Mouse (Mus musculus): ENCODE results near the gene Hint1. TPM values are rescaled to one million over a fixed set of nuclear protein-coding genes. Genes with fewer than 3 reads are reported as not detected.

The Hint1 gene
- polyA plus RNA-seq, 1 experiment from 2014 or later: 641 TPM

DNA sequence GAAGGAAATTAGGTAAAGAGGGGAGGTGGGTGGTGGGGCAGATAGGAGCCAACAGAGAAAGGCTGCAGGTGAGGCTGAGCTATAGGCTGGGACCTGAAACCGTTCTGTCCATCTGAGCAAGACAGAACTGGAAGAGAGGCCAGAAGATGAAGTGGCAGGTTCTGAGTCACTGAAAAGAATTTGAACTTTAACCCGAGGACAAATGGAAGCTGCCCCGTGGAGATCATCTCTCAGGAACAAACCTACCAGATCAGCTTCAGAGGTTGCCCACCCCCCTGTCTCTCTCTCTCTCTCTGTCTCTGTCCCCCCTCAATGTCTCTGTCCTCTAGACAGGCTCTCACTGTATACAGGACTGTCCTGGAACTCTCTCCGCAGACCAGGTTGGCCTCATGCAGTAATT is 33.5 kb downstream of the Hint1 start:
- H3K9me3 ChIP-seq (ENCODE audit: control insufficient read depth, low read length): no peaks in the 10 kb centered on the region
- 53% methylated on average over 4 of the region's 4 CpGs for WGBS
- H3K9ac ChIP-seq (ENCODE audit: low read length): no peak overlapping the region

DNA sequence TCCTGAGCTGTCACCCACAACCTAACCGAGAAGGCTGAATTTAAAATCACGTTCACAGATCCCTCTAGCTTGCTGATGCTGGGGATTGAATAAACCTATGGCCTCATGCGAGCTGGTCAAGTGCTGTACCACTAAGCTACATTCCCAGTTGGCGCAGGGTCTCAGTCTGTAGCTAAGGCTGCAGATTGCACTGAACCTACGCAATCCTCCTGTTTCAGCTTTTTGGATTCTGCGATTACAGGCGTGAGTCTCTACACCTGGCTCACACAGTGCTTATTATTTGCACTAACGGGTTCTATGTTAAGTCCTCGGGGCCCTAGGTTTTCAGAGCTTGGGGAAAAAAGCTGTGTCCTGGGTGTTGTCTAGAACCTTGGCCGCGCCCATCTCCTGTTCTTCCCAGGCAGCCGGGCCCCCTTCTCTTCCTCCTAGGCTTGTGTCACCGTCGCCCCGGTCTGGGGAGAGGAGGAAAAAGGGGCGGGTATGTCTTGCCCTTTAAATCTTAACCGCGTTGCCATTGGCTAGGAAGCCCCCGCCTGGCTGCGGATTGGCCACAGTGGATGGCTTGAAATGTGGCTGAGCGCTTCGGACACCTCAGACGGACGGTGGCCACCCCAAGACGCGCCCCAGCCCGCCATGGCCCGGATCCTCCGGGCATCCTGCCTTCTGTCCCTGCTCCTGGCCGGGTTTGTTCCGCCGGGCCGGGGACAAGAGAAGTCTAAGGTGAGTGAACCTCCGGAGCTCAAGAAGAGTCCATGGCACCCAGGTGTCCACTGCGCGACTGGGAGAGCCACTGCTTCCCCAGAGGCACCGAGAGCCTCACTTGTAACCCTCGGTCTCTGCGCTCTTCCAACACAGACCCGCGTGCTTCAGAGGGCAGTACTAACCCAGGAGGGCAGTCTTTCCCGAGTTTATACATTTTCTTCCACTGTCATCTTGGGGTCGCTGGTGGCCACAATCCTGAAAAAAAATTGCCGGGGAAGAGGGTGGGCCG is 36.4 kb downstream of the Hint1 start, which contains the start of gene Gpx3:
Gene Gpx3 (plus strand): TSS at position 121 of the 991 bp plus-strand sequence.
- H3K4me3 ChIP-seq (ENCODE audit: low read length): peak within 1 kb of the TSS; percentile 64
- H3K27me3 ChIP-seq (ENCODE audit: control insufficient read depth, insufficient read depth, low read depth, low read length): no peaks in the 10 kb centered on the region
- H3K36me3 ChIP-seq (ENCODE audit: control insufficient read depth, insufficient read depth, low read length): no peaks in the 10 kb centered on the region
- H3K27ac ChIP-seq (ENCODE audit: low read length): no peak within 1 kb of the TSS; the same call in 1 of the 2 replicates
- no peaks in the 10 kb centered on the region for H3K9me3 ChIP-seq (ENCODE audit: control insufficient read depth, low read length)
- WGBS: 12% methylated on average over 42 of the region's 45 CpGs
- peak within 1 kb of the TSS; percentile 90 for H3K4me2 ChIP-seq (ENCODE audit: low read depth, low read length)
- peak; percentile 90 for ATAC-seq (ENCODE audit: low read depth)
- H3K4me1 ChIP-seq (replicated peaks; ENCODE audit: control insufficient read depth, insufficient read depth, low read length): peaks cover 17% of the 10 kb centered on the region
- H3K9ac ChIP-seq (ENCODE audit: low read length): peak within 1 kb of the TSS; percentile 71

More for the DNA sequence above, 33.5 kb downstream of the Hint1 start:
- Histone ChIP-seq H3K4me2 (ENCODE audit: low read depth, low read length) (no peak overlapping the region), H3K27me3 (ENCODE audit: control insufficient read depth, insufficient read depth, low read depth, low read length) (no peaks in the 10 kb centered on the region), H3K36me3 (ENCODE audit: control insufficient read depth, insufficient read depth, low read length) (no peaks in the 10 kb centered on the region), H3K4me3 (ENCODE audit: low read length) (no peak overlapping the region), H3K4me1 (replicated peaks; ENCODE audit: control insufficient read depth, insufficient read depth, low read length) (peaks cover 17% of the 10 kb centered on the region), H3K27ac (ENCODE audit: low read length) (no peak overlapping the region)
- no peak for ATAC-seq (ENCODE audit: low read depth)

DNA sequence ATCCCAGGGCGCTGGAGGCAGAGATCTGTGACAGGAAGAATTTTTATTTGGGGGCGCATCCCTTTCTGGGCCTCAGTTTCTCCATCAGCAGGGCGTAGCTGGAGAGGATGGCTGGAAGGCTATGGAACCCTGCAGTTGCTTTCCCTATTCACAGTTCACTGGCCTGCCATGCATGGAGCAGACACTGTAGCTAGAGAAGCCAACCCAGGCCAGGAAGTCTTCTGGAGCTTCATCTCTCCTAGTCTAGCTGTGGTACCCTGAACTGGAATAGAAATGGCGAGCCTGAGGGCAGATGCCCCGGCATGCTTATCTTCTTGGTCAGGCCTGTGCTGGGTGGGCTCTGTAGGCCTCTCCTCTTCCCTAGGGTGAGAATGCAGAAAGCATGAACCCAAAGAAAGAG is 37.2 kb downstream of the Hint1 start:
- ATAC-seq (ENCODE audit: low read depth): no peak
- H3K27ac ChIP-seq (ENCODE audit: low read length): no peak overlapping the region; the same call in none of the 2 replicates
- no peaks in the 10 kb centered on the region for H3K36me3 ChIP-seq (ENCODE audit: control insufficient read depth, insufficient read depth, low read length)
- H3K4me1 ChIP-seq (replicated peaks; ENCODE audit: control insufficient read depth, insufficient read depth, low read length): peaks cover 17% of the 10 kb centered on the region
- H3K9me3 ChIP-seq (ENCODE audit: control insufficient read depth, low read length): no peaks in the 10 kb centered on the region
- peak overlapping the region; percentile 64 for H3K4me3 ChIP-seq (ENCODE audit: low read length)
- WGBS: 57% methylated on average over 5 of the region's 5 CpGs
- H3K9ac ChIP-seq (ENCODE audit: low read length): peak overlapping the region; percentile 71
- H3K27me3 ChIP-seq (ENCODE audit: control insufficient read depth, insufficient read depth, low read depth, low read length): no peaks in the 10 kb centered on the region
- H3K4me2 ChIP-seq (ENCODE audit: low read depth, low read length): peak overlapping the region; percentile 90

DNA sequence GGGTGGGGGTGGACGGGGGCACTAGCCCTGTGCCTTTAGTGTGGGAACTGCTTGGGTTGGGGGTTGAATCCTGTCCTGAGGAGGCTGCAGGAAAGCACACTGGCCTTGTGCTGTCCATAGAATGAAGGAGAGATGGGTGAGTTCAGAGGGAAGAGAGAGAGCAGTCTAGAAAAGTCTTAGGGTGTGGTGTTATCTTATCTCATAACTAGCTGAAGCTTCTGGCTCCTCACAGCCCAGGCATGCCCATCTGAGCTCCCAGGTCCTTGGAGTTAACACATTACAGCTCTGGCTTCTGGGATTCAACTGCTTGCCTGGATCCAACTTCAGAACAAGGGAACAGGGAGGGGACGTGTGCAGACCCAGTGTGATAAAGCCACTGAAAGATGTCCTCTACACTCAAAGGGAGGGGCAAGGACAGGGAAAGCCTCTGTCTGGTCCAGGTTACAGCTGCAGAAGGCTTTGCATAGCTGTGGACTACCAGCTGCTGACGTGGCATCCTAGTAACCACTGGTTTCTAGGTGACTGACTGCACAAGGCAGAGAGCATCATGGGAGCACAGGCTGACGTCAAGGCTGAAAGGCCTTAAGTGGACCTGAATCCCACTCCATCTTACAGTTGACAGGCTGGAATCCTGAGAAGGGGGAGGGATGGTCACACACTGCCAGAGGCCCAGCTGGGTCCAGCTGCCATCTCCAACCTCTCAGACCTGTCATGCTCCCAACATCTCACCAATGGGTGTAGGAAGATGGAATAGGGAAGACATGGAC is 37.9 kb downstream of the Hint1 start:
- ATAC-seq (ENCODE audit: low read depth): peak; percentile 79
- Histone ChIP-seq H3K9ac (ENCODE audit: low read length) (peak overlapping the region; percentile 15; the same call in 1 of the 2 replicates), H3K9me3 (ENCODE audit: control insufficient read depth, low read length) (no peaks in the 10 kb centered on the region), H3K4me1 (replicated peaks; ENCODE audit: control insufficient read depth, insufficient read depth, low read length) (peaks cover 17% of the 10 kb centered on the region), H3K36me3 (ENCODE audit: control insufficient read depth, insufficient read depth, low read length) (no peaks in the 10 kb centered on the region), H3K4me2 (ENCODE audit: low read depth, low read length) (peak overlapping the region; percentile 90), H3K27me3 (ENCODE audit: control insufficient read depth, insufficient read depth, low read depth, low read length) (no peaks in the 10 kb centered on the region), H3K27ac (ENCODE audit: low read length) (peak overlapping the region; percentile 55), H3K4me3 (ENCODE audit: low read length) (peak overlapping the region; percentile 64; the same call in 1 of the 2 replicates)
- 39% methylated on average over 4 of the region's 4 CpGs for WGBS

DNA sequence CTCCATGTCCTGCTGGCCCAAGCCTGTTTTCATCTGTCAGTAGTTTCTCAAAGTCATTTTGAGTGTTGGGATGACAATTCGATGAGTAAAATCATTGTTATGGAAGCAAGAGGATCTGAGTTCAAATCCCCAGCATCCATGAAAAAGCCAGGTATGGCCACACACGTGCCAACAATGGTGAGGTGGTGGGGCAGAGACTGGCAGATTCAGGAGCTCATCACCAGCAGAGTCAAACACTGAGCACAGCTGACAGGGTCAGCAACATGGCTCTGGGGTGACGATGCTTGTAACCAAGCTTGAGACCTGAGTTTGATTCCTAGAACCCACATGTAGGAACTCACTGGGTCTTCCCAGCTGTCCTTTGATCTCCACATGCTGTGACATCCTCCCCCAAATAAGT is 38.9 kb downstream of the Hint1 start:
- H3K4me1 ChIP-seq (replicated peaks; ENCODE audit: control insufficient read depth, insufficient read depth, low read length): peaks cover 17% of the 10 kb centered on the region
- 82% methylated on average over 3 of the region's 3 CpGs for WGBS
- H3K27ac ChIP-seq (ENCODE audit: low read length): no peak overlapping the region
- H3K9me3 ChIP-seq (ENCODE audit: control insufficient read depth, low read length): no peaks in the 10 kb centered on the region
- ATAC-seq (ENCODE audit: low read depth): no peak
- no peaks in the 10 kb centered on the region for H3K36me3 ChIP-seq (ENCODE audit: control insufficient read depth, insufficient read depth, low read length)
- no peak overlapping the region for H3K4me3 ChIP-seq (ENCODE audit: low read length)
- no peaks in the 10 kb centered on the region for H3K27me3 ChIP-seq (ENCODE audit: control insufficient read depth, insufficient read depth, low read depth, low read length)
- H3K4me2 ChIP-seq (ENCODE audit: low read depth, low read length): no peak overlapping the region
- H3K9ac ChIP-seq (ENCODE audit: low read length): no peak overlapping the region

DNA sequence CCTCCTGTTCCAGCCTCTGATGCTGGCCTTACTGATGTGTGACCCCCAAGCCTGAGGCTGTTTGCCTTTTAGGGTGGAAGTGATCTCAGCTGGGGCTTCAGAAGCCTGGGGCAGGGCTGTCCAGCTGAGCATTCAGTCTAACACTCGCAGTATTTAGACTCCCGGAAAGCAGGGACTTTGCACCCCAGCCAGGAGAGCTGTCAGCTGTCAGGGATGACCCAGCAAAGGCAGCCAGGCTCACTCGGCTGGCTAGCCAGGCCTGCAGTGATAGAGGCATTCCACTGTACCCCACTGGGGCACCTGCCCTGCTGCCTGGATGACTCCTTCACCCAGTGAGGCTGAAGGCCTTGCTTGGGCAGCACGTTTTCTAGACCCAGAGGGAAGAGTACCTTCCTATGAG is 39.7 kb downstream of the Hint1 start:
- ATAC-seq (ENCODE audit: low read depth): no peak
- no peak overlapping the region for H3K9ac ChIP-seq (ENCODE audit: low read length)
- WGBS: 54% methylated on average over 4 of the region's 4 CpGs

DNA sequence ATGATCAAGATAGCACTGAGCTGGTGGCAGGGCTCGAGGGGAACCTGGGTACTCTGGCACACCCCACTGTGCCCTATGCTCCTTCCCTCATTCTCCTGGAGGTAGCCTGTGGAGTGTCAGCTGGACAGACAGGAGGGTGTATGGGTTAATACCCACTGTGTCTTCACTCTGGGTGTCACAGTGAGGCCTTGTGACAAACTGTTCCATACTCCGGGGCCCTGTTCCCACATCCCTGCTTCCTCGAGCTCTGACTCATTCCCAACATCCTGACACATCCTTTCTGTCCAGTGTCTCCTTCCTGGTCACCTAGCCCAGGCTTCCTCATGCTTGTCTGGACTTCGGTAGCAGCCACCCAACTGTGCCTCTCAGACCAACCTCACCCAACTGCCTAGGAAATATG is 40.3 kb downstream of the Hint1 start:
- Histone ChIP-seq H3K36me3 (ENCODE audit: control insufficient read depth, insufficient read depth, low read length) (no peaks in the 10 kb centered on the region), H3K4me1 (replicated peaks; ENCODE audit: control insufficient read depth, insufficient read depth, low read length) (peaks cover 17% of the 10 kb centered on the region), H3K4me2 (ENCODE audit: low read depth, low read length) (no peak overlapping the region), H3K27ac (ENCODE audit: low read length) (no peak overlapping the region), H3K9me3 (ENCODE audit: control insufficient read depth, low read length) (no peaks in the 10 kb centered on the region), H3K27me3 (ENCODE audit: control insufficient read depth, insufficient read depth, low read depth, low read length) (no peaks in the 10 kb centered on the region), H3K4me3 (ENCODE audit: low read length) (no peak overlapping the region), H3K9ac (ENCODE audit: low read length) (no peak overlapping the region)
- ATAC-seq (ENCODE audit: low read depth): no peak
- 72% methylated on average over 4 of the region's 4 CpGs for WGBS

More for the DNA sequence above, 39.7 kb downstream of the Hint1 start:
- Histone ChIP-seq H3K27ac (ENCODE audit: low read length) (no peak overlapping the region; the same call in 1 of the 2 replicates), H3K9me3 (ENCODE audit: control insufficient read depth, low read length) (no peaks in the 10 kb centered on the region), H3K4me3 (ENCODE audit: low read length) (no peak overlapping the region), H3K36me3 (ENCODE audit: control insufficient read depth, insufficient read depth, low read length) (no peaks in the 10 kb centered on the region), H3K27me3 (ENCODE audit: control insufficient read depth, insufficient read depth, low read depth, low read length) (no peaks in the 10 kb centered on the region), H3K4me2 (ENCODE audit: low read depth, low read length) (no peak overlapping the region), H3K4me1 (replicated peaks; ENCODE audit: control insufficient read depth, insufficient read depth, low read length) (peaks cover 17% of the 10 kb centered on the region)

DNA sequence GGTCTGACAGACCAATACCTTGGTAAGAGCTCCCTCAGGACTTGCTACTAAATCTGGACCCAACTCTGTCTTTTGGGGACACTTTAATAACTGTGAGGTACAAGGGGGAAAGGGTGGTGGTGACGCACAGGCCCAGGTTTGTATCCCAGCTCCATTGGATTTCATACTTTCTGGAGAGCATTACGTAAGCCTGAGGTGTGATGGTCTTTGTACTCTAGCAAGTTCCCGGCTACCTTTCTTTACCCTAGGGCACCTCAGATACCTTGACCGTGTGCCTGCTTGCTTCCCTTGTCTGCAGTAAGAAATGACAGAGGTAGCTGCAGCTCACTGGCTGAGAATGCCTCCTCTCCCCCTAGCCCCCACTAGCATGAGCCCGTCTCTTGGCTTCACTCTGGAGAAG is 41.1 kb downstream of the Hint1 start:
- no peak overlapping the region for H3K4me3 ChIP-seq (ENCODE audit: low read length)
- no peaks in the 10 kb centered on the region for H3K36me3 ChIP-seq (ENCODE audit: control insufficient read depth, insufficient read depth, low read length)
- no peak overlapping the region for H3K4me2 ChIP-seq (ENCODE audit: low read depth, low read length)
- H3K27ac ChIP-seq (ENCODE audit: low read length): no peak overlapping the region
- no peaks in the 10 kb centered on the region for H3K27me3 ChIP-seq (ENCODE audit: control insufficient read depth, insufficient read depth, low read depth, low read length)
- no peaks in the 10 kb centered on the region for H3K9me3 ChIP-seq (ENCODE audit: control insufficient read depth, low read length)
- peaks cover 16% of the 10 kb centered on the region for H3K4me1 ChIP-seq (replicated peaks; ENCODE audit: control insufficient read depth, insufficient read depth, low read length)
- no peak for ATAC-seq (ENCODE audit: low read depth)
- 86% methylated on average over 5 of the region's 5 CpGs for WGBS
- H3K9ac ChIP-seq (ENCODE audit: low read length): no peak overlapping the region

DNA sequence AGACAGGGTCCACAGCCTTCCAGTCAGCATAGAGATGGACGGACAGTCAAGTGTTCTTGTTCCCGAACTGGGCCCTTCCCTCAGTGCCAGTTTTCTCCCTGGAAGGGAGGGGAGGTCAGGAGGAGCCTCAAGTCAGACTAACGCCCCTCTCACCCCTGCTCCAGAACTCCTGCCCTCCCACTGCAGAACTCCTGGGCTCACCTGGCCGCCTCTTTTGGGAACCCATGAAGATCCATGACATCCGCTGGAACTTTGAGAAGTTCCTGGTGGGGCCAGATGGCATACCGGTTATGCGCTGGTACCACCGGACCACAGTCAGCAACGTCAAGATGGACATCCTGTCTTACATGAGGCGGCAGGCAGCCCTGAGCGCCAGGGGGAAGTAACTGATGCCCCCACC is 43.1 kb downstream of the Hint1 start:
- ATAC-seq (ENCODE audit: low read depth): no peak
- Histone ChIP-seq H3K9ac (ENCODE audit: low read length) (no peak overlapping the region), H3K4me2 (ENCODE audit: low read depth, low read length) (no peak overlapping the region), H3K36me3 (ENCODE audit: control insufficient read depth, insufficient read depth, low read length) (no peaks in the 10 kb centered on the region), H3K4me3 (ENCODE audit: low read length) (no peak overlapping the region), H3K27me3 (ENCODE audit: control insufficient read depth, insufficient read depth, low read depth, low read length) (no peaks in the 10 kb centered on the region), H3K4me1 (replicated peaks; ENCODE audit: control insufficient read depth, insufficient read depth, low read length) (peaks cover 3% of the 10 kb centered on the region; the same call in 1 of the 2 replicates), H3K9me3 (ENCODE audit: control insufficient read depth, low read length) (no peaks in the 10 kb centered on the region), H3K27ac (ENCODE audit: low read length) (no peak overlapping the region)
- WGBS: 89% methylated on average over 11 of the region's 11 CpGs
